Mouse (Mus musculus) liver, embryonic 13.5 days (tissue): ENCODE measurements around the gene Man2c1. TPM values are rescaled to one million over a fixed set of nuclear protein-coding genes. Genes with fewer than 3 reads are reported as not detected.

Source experiments
- ATAC-seq: fragments of 200-750 bp; cut with Nextera tagmentation; 2 replicates; pipeline ENCODE4 v1.8.0; 2017; ENCODE audit warnings: low read depth, mild to moderate bottlenecking, moderate number of reproducible peaks, moderate library complexity
- DNase-seq: peaks from one replicate; pipeline ENCODE4 v3.0.0; 2022
- H3K27ac ChIP-seq: fragments of 300-500 bp; sonication (generic); 2 replicates; pipeline ENCODE4 v1.5.1; 2015; ENCODE audit warnings: moderate library complexity, mild to moderate bottlenecking, inconsistent platforms
- H3K27me3 ChIP-seq: fragments of 300-500 bp; sonication (generic); 2 replicates; pipeline ENCODE4 v1.6.1; 2015; ENCODE audit warnings: mild to moderate bottlenecking, inconsistent platforms
- H3K36me3 ChIP-seq: fragments of 300-500 bp; sonication (generic); 2 replicates; pipeline ENCODE4 v1.6.1; 2015; ENCODE audit warnings: mild to moderate bottlenecking, inconsistent platforms
- H3K4me1 ChIP-seq: fragments of 300-500 bp; sonication (generic); replicated peaks from 2 replicates; pipeline ENCODE4 v1.6.1; 2015; ENCODE audit warnings: inconsistent platforms
- H3K4me2 ChIP-seq: fragments of 300-500 bp; sonication (generic); 2 replicates; pipeline ENCODE4 v1.6.1; 2015; ENCODE audit warnings: inconsistent platforms, mild to moderate bottlenecking, moderate library complexity
- H3K4me3 ChIP-seq: fragments of 300-500 bp; sonication (generic); replicated peaks from 2 replicates; pipeline ENCODE4 v1.5.1; 2015; ENCODE audit warnings: mild to moderate bottlenecking, inconsistent platforms
- H3K9ac ChIP-seq: fragments of 300-500 bp; sonication (generic); 2 replicates; pipeline ENCODE4 v1.6.1; 2015; ENCODE audit warnings: mild to moderate bottlenecking, inconsistent platforms
- H3K9me3 ChIP-seq: fragments of 300-500 bp; sonication (generic); replicated peaks from 2 replicates; pipeline ENCODE4 v1.6.1; 2016; ENCODE audit warnings: inconsistent platforms
- WGBS: fragments of 180-500 bp; shearing (Covaris S2); methylation state at CpG from one replicate; pipeline ENCODE4 v1.1.7; 2015; ENCODE audit not compliant: insufficient replicate concordance; 5-methylcytosine and 5-hydroxymethylcytosine counted together
- polyA plus RNA-seq: library from polyadenylated mRNA; unstranded; fragments of >200 nt; fragmentation: Nextera tagmentation; extraction: Ambion mirVana; gene quantifications from 2 replicates; pipeline ENCODE4 v1.2.1, GENCODE M21; 2015

Man2c1 gene
- polyA plus RNA-seq, 1 experiment from 2014 or later: 17.3 TPM

- Histone ChIP-seq H3K9ac (peak within 1 kb of the TSS; percentile 79), H3K9me3 (no peaks in the 10 kb centered on the region), H3K27me3 (no peaks in the 10 kb centered on the region), H3K4me2 (peak within 1 kb of the TSS; percentile 86), H3K4me3 (peak within 1 kb of the TSS; percentile 73), H3K36me3 (peaks cover 19% of the 10 kb centered on the region; the same call in 1 of the 2 replicates), H3K4me1 (peaks cover 19% of the 10 kb centered on the region), H3K27ac (peak within 1 kb of the TSS; percentile 25; the same call in 1 of the 2 replicates)
- peak; percentile 73 for ATAC-seq
- peak; percentile 84 for DNase-seq
- under 1% methylated on average over 24 of the region's 24 CpGs for WGBS
Measured at GRCm38 (mm10) chr9:57158013-57158470, 27.6 kb downstream of the Man2c1 start, which contains the start of gene Commd4. TSS of gene Commd4 (minus strand) at chr9:57158331.

- Histone ChIP-seq H3K4me2 (peak overlapping the region; percentile 86), H3K27me3 (no peaks in the 10 kb centered on the region), H3K9me3 (no peaks in the 10 kb centered on the region), H3K36me3 (peaks cover 19% of the 10 kb centered on the region; the same call in 1 of the 2 replicates), H3K4me1 (peaks cover 19% of the 10 kb centered on the region), H3K27ac (0 out of 2 replicates have a peak overlapping the region, but pooled peaks have one; percentile 1), H3K4me3 (peak overlapping the region; percentile 73), H3K9ac (peak overlapping the region; percentile 79; the same call in 1 of the 2 replicates)
- DNase-seq (no peak), ATAC-seq (no peak)
- WGBS: 44% methylated on average over 11 of the region's 11 CpGs
Measured at GRCm38 (mm10) chr9:57158506-57158905, 28.0 kb downstream of the Man2c1 start.

- H3K9ac ChIP-seq: no peak overlapping the region
- no peaks in the 10 kb centered on the region for H3K36me3 ChIP-seq
- DNase-seq (no peak), ATAC-seq (0 out of 2 replicates have a peak, but pooled peaks have one; percentile 23)
- H3K27ac ChIP-seq: no peak overlapping the region
- peaks cover 9% of the 10 kb centered on the region for H3K4me1 ChIP-seq
- 9% methylated on average over 3 of the region's 3 CpGs for WGBS
- no peak overlapping the region for H3K4me3 ChIP-seq
- H3K27me3 ChIP-seq: no peaks in the 10 kb centered on the region
- H3K4me2 ChIP-seq: no peak overlapping the region
- H3K9me3 ChIP-seq: no peaks in the 10 kb centered on the region
Measured at GRCm38 (mm10) chr9:57162496-57162895, 32.0 kb downstream of the Man2c1 start.

GRCm38 (mm10) chr9:57163137-57163536 lies 32.6 kb downstream of the Man2c1 start:
- ATAC-seq (no peak), DNase-seq (no peak)
- Histone ChIP-seq H3K36me3 (no peaks in the 10 kb centered on the region), H3K27me3 (no peaks in the 10 kb centered on the region), H3K4me2 (no peak overlapping the region), H3K27ac (no peak overlapping the region), H3K9me3 (no peaks in the 10 kb centered on the region), H3K4me3 (no peak overlapping the region), H3K9ac (no peak overlapping the region), H3K4me1 (peaks cover 6% of the 10 kb centered on the region)
- 47% methylated on average over 2 of the region's 2 CpGs for WGBS

GRCm38 (mm10) chr9:57166173-57166572 lies 35.7 kb downstream of the Man2c1 start:
- 70% methylated on average over 2 of the region's 2 CpGs for WGBS
- no peaks in the 10 kb centered on the region for H3K36me3 ChIP-seq
- no peak overlapping the region for H3K4me2 ChIP-seq
- no peak overlapping the region for H3K9ac ChIP-seq
- ATAC-seq (no peak), DNase-seq (no peak)
- no peak overlapping the region for H3K4me3 ChIP-seq
- H3K27ac ChIP-seq: no peak overlapping the region
- no peaks in the 10 kb centered on the region for H3K9me3 ChIP-seq
- no peaks in the 10 kb centered on the region for H3K27me3 ChIP-seq
- no peaks in the 10 kb centered on the region for H3K4me1 ChIP-seq

- Histone ChIP-seq H3K27me3 (no peaks in the 10 kb centered on the region), H3K27ac (no peak overlapping the region), H3K4me3 (no peak overlapping the region), H3K36me3 (no peaks in the 10 kb centered on the region), H3K4me1 (no peaks in the 10 kb centered on the region), H3K9me3 (no peaks in the 10 kb centered on the region), H3K9ac (no peak overlapping the region), H3K4me2 (no peak overlapping the region)
- ATAC-seq (no peak), DNase-seq (no peak)
- WGBS: 66% methylated on average over 5 of the region's 5 CpGs
Measured at GRCm38 (mm10) chr9:57168411-57168810, 37.9 kb downstream of the Man2c1 start.

Other genes starting within 250 kb of the Man2c1 start
- gene Snx33, start 202.3 kb upstream of the Man2c1 start, polyA plus RNA-seq: 1.2 and 1.4 TPM in 2 replicates
- 66.1 and 69.1 TPM in 2 replicates for gene Imp3, start 193.2 kb upstream of the Man2c1 start, polyA plus RNA-seq
- gene Snupn, start 179.8 kb upstream of the Man2c1 start, polyA plus RNA-seq: 10.9 and 11.8 TPM in 2 replicates
- gene Ptpn9, start 135.8 kb upstream of the Man2c1 start, polyA plus RNA-seq: 3.3 and 3.4 TPM in 2 replicates
- gene Sin3a, start 58.6 kb upstream of the Man2c1 start, polyA plus RNA-seq: 13.3 and 16.5 TPM in 2 replicates
- 1.6 and 1.9 TPM in 2 replicates for gene Neil1, start 17.6 kb downstream of the Man2c1 start, polyA plus RNA-seq
- 51.1 and 58.1 TPM in 2 replicates for gene Commd4, start 27.6 kb downstream of the Man2c1 start, polyA plus RNA-seq
- not detected in 2 replicates for gene Trcg1, start 105.9 kb downstream of the Man2c1 start, polyA plus RNA-seq
- gene 1700017B05Rik, start 131.9 kb downstream of the Man2c1 start, polyA plus RNA-seq: 14.6 and 14.9 TPM in 2 replicates